ENCODE assay signal across 19 mouse cellular contexts in genomic region chr7:68988061-68988460, GRCm38 (mm10).
DNase-seq lines count a peak whose midpoint lies in the region; ATAC-seq lines count a peak whose summit lies in the region.
"Had no signal": no experiment of that assay in that cellular context is flagged by ENCODE, and none has a peak within 500 bp of the region (broad histone marks: within the 10 kb centered on the region; RNA-seq: fewer than 3 reads in every experiment).

No protein-coding gene starts in this region.

- peak; percentile 75 for DNase-seq in heart, adult 11 months
- DNase-seq in heart, postnatal 10 days, result no peak
- peak; percentile 73 for DNase-seq in midbrain, embryonic 11.5 days (ENCODE audit: low spot score, missing footprints)
- DNase-seq: adrenal gland, adult 2 months; adrenal gland, adult 8-10 months; adrenal gland, postnatal 10 days; adrenal gland, postnatal 14 days; adrenal gland, postnatal 25 days; adrenal gland, postnatal 36 days; B cell, adult 2 months; cerebellum, adult 11 months; cerebellum, adult 11-12 months; cerebellum, adult 18-20 months had no signal

- no peak overlapping the region for H3K4me3 ChIP-seq in midbrain, embryonic 11.5 days (ENCODE audit: low read depth, low read length)
- H3K4me3 ChIP-seq in midbrain, embryonic 15.5 days, result no peak overlapping the region

- H3K27ac ChIP-seq in midbrain, embryonic 11.5 days (ENCODE audit: low read depth, low read length), result no peak overlapping the region
- no peak overlapping the region for H3K27ac ChIP-seq in midbrain, embryonic 15.5 days

- ATAC-seq in midbrain, embryonic 11.5 days (ENCODE audit: low FRiP score), result no peak
- ATAC-seq in midbrain, embryonic 15.5 days (replicated peaks), result no peak
- ATAC-seq: activated CD4-positive, CD25-positive, alpha-beta regulatory T cell, adult 4 months; CD4-positive, CD25-positive, alpha-beta regulatory T cell, adult 4 months; Patski had no signal

- intact Hi-C loops in heart, postnatal 10 days (cut with DNase I), result no loop called here

- H3K4me2 ChIP-seq in midbrain, embryonic 11.5 days, result no peak overlapping the region
- H3K4me2 ChIP-seq in midbrain, embryonic 15.5 days, result no peak overlapping the region

- H3K9me3 ChIP-seq in midbrain, embryonic 11.5 days (ENCODE audit: control insufficient read depth, low read length), result no peaks in the 10 kb centered on the region
- no peaks in the 10 kb centered on the region for H3K9me3 ChIP-seq in midbrain, embryonic 15.5 days

- H3K36me3 ChIP-seq in midbrain, embryonic 11.5 days (ENCODE audit: control insufficient read depth, insufficient read depth, low read length), result no peaks in the 10 kb centered on the region
- H3K36me3 ChIP-seq in midbrain, embryonic 15.5 days (replicated peaks), result no peaks in the 10 kb centered on the region
- H3K36me3 ChIP-seq: G1E had no signal

- H3K4me1 ChIP-seq in midbrain, embryonic 11.5 days (ENCODE audit: control insufficient read depth, insufficient read depth, low read length), result no peaks in the 10 kb centered on the region
- peaks cover 4% of the 10 kb centered on the region; the same call in 1 of the 2 replicates for H3K4me1 ChIP-seq in midbrain, embryonic 15.5 days

- H3K9ac ChIP-seq in midbrain, embryonic 11.5 days (ENCODE audit: low read length), result no peak overlapping the region
- no peak overlapping the region for H3K9ac ChIP-seq in midbrain, embryonic 15.5 days

- 89% methylated on average over 4 of the region's 4 CpGs for WGBS in midbrain, embryonic 11.5 days
- 94% methylated on average over 4 of the region's 4 CpGs for WGBS in midbrain, embryonic 15.5 days

- H3K27me3 ChIP-seq in midbrain, embryonic 11.5 days (ENCODE audit: control insufficient read depth, insufficient read depth, low read length), result no peaks in the 10 kb centered on the region
- H3K27me3 ChIP-seq in midbrain, embryonic 15.5 days (replicated peaks), result no peaks in the 10 kb centered on the region
- H3K27me3 ChIP-seq: CH12.LX had no signal

Comparison
In these comparisons a context has a peak if more than half of its experiments do, and no peak if none do; other contexts are left out.
1. DNase-seq: peak in heart, adult 11 months (single experiment) and midbrain, embryonic 11.5 days (single experiment); none in heart, postnatal 10 days (0 of 2).